Mouse (Mus musculus) cerebellum, adult 2 months (tissue): ENCODE data around the gene Tedc2.

Experiments
- CTCF ChIP-seq: fragments of 200-500 bp; IDR thresholded peaks from 2 replicates; pipeline ENCODE4 v1.5.1; 2011; ENCODE audit warnings: low read depth, mild to moderate bottlenecking, control low read depth, low read length, moderate library complexity, borderline replicate concordance; ENCODE audit not compliant: insufficient read depth
- POLR2A ChIP-seq: fragments of 200-500 bp; IDR thresholded peaks from 2 replicates; pipeline ENCODE4 v1.6.1; 2011; ENCODE audit warnings: low read length, control low read depth, borderline replicate concordance; ENCODE audit not compliant: insufficient read depth

DNA sequence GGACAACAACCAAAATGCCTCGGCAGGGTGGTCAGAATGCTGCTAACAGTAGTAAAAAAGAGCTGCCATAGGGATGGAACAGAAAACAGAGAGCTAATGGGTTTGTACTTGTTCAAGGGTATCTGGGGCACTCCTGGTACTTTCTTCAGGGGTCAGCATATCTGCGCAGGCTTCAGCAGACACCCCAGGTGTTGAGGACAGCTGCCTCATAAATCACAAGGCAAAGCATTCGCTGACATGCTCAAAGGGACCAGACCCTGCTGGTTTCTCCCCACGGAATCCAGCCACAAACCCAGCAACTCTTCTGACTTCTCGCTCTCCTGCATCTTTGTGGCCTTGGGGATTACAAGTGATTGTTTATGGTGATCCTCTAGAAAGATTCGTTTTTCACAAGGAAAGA is 2.0 kb upstream of the Tedc2 start:
- TF ChIP-seq POLR2A (no peak), CTCF (no peak)
